Mouse (Mus musculus) lung, embryonic 15.5 days (tissue): ENCODE measurements at regions not wholly inside any gene's neighbourhood (a gene's known extent, or its start where the extent isn't known, plus 50 kb on each side); places are given as distances from the start of the nearest gene placed in this dataset.

Source experiments
- ATAC-seq: fragments of 200-750 bp; cut with Nextera tagmentation; 2 replicates; pipeline ENCODE4 v1.8.0; 2017; ENCODE audit warnings: moderate number of reproducible peaks, borderline replicate concordance; ENCODE audit not compliant: low FRiP score, low TSS enrichment; ENCODE audit errors: extremely low read depth
- H3K27ac ChIP-seq: fragments of 300-500 bp; sonication (generic); 2 replicates; pipeline ENCODE4 v1.5.1; 2015; ENCODE audit warnings: moderate library complexity, mild to moderate bottlenecking, inconsistent platforms
- H3K27me3 ChIP-seq: fragments of 300-500 bp; sonication (generic); 2 replicates; pipeline ENCODE4 v1.6.1; 2015; ENCODE audit warnings: inconsistent platforms
- H3K36me3 ChIP-seq: fragments of 300-500 bp; sonication (generic); 2 replicates; pipeline ENCODE4 v1.6.1; 2015; ENCODE audit warnings: inconsistent platforms
- H3K4me1 ChIP-seq: fragments of 300-500 bp; sonication (generic); 2 replicates; pipeline ENCODE4 v1.6.1; 2015; ENCODE audit warnings: inconsistent platforms
- H3K4me2 ChIP-seq: fragments of 300-500 bp; sonication (generic); 2 replicates; pipeline ENCODE4 v1.6.1; 2015; ENCODE audit warnings: inconsistent platforms, mild to moderate bottlenecking, moderate library complexity
- H3K4me3 ChIP-seq: fragments of 300-500 bp; sonication (generic); 2 replicates; pipeline ENCODE4 v1.5.1; 2015; ENCODE audit warnings: mild to moderate bottlenecking, inconsistent platforms
- H3K9ac ChIP-seq: fragments of 300-500 bp; sonication (generic); 2 replicates; pipeline ENCODE4 v1.6.1; 2015; ENCODE audit warnings: inconsistent platforms
- H3K9me3 ChIP-seq: fragments of 300-500 bp; sonication (generic); 2 replicates; pipeline ENCODE4 v1.6.1; 2016; ENCODE audit warnings: inconsistent platforms
- WGBS: fragments of 180-500 bp; shearing (Covaris S2); methylation state at CpG from one replicate; pipeline ENCODE4 v1.1.7; 2015; 5-methylcytosine and 5-hydroxymethylcytosine counted together

DNA sequence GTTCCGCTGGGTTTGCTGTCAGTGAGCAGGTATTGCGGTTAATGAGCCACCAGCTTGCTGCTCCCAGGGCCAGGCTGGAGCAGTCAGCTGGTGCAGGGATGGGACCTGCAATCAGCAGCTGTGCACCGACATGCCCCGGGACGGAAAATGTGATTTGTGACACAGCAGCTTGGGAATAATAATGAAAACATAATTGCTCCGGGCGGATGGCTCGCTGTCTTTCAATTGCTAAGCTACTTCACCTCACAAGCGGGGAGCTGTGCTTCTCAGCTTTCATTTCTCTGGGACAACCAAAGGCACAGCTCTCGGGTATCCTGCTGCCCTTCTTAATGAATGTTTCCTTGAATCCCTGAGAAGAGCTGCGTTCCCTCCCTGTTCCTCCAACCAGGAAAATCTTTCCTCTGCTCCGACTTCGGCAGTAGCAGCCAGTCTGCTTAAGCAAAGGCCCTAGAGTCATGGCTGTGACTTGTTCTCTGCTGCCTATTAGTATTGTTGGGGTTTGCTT lies 235.3 kb upstream of the A1bg start:
- Histone ChIP-seq H3K9me3 (no peaks in the 10 kb centered on the region), H3K4me3 (peak overlapping the region; percentile 41), H3K36me3 (no peaks in the 10 kb centered on the region), H3K9ac (peak overlapping the region; percentile 39), H3K4me1 (0 out of 2 replicates have a peak, but pooled peaks cover 14% of the 10 kb centered on the region), H3K27ac (peak overlapping the region; percentile 25; the same call in 1 of the 2 replicates), H3K27me3 (no peaks in the 10 kb centered on the region), H3K4me2 (peak overlapping the region; percentile 66)
- WGBS, result 25% methylated on average over 13 of the region's 13 CpGs
- no peak for ATAC-seq

DNA sequence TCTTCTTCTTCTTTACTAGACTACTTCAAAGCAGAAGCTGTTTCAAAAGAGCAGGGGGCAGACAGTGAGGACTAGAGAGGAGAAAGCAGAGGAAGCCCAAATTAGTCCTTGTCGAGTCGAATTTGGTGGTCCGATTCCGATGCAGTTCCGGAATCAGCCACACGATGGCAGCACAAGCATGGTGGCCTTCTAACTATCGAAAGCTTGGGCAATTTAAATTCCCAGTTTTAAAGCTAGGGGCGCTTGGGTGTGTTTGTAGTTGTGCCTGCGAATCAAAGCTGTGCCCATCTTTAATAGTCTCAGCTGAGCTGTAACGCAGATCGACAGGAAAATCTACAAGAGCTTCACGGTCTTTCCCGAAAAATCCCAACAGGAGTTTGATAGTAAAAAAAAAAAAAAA lies 234.7 kb upstream of the A1bg start:
- ATAC-seq, result no peak
- Histone ChIP-seq H3K4me3 (peak overlapping the region; percentile 41), H3K4me1 (0 out of 2 replicates have a peak, but pooled peaks cover 14% of the 10 kb centered on the region), H3K4me2 (peak overlapping the region; percentile 66), H3K36me3 (no peaks in the 10 kb centered on the region), H3K9me3 (no peaks in the 10 kb centered on the region), H3K27ac (no peak overlapping the region; the same call in 1 of the 2 replicates), H3K9ac (no peak overlapping the region; the same call in 1 of the 2 replicates), H3K27me3 (no peaks in the 10 kb centered on the region)
- WGBS, result 1% methylated on average over 13 of the region's 13 CpGs

DNA sequence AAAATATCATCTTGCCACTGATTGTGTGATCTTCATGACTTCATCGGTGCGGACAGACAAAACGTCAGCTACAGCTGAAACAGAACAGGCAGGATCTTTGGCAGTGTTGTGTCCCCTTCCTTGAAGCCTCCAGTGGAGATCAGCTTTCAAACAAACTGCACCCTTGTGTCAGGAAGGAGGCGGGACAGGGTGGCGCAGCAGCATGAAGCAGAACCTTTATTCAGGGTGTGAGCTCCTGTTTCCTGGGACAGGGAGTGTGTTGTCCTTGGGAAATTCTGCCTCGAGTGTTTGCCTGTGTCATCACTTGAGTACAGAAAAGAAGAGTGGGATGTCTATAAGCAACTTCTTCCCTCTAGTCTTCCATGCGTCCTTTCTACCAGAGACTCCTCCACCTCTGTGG lies 232.7 kb upstream of the A1bg start:
- Histone ChIP-seq H3K9me3 (no peaks in the 10 kb centered on the region), H3K4me1 (0 out of 2 replicates have a peak, but pooled peaks cover 9% of the 10 kb centered on the region), H3K4me2 (no peak overlapping the region), H3K27me3 (no peaks in the 10 kb centered on the region), H3K27ac (no peak overlapping the region), H3K9ac (no peak overlapping the region), H3K4me3 (no peak overlapping the region), H3K36me3 (no peaks in the 10 kb centered on the region)
- ATAC-seq, result no peak
- WGBS, result 45% methylated on average over 7 of the region's 7 CpGs

DNA sequence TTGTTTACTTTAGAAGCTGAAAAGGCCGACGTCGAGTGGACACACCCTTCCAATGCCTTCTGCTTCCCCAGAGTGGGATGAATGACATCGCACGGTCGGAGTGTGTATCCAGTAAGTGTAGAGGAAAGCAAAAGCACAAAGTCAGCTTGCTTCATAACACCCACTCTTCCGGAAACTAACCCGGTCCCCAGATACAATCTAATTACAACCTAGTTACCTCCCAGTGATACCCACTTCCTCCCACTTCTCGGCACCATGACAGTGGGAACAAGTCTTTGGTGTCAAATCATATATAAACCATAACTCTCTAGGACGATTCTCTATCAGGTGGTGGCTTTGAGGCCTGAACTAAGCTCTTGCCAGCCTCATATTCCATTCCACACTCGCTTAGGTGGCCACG lies 231.4 kb upstream of the A1bg start:
- 69% methylated on average over 12 of the region's 12 CpGs for WGBS
- H3K27me3 ChIP-seq, result no peaks in the 10 kb centered on the region
- no peak for ATAC-seq

DNA sequence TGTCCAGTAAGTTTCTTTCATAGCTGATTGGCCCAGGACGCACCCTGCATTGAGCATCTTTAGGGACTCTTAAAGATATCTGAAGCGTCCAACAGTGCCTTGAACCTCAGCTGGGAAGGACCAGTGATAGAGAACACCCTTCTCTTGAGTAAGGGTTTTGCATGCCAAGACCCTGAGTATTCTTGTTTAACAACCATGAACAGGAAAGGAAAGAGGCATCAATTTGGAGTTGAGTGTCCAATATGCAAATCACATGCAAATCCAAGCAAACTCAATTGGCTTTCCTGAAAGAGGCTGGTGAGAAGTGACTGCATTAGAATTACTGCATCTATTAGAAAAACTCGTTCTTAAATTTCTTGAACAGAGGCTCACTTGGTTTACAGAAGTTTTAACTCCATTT lies 220.0 kb upstream of the A1bg start:
- no peaks in the 10 kb centered on the region for H3K9me3 ChIP-seq
- no peak for ATAC-seq
- WGBS, result 65% methylated on average over 3 of the region's 3 CpGs
- no peak overlapping the region for H3K4me2 ChIP-seq
- no peak overlapping the region for H3K4me3 ChIP-seq
- no peak overlapping the region for H3K9ac ChIP-seq
- H3K27ac ChIP-seq, result no peak overlapping the region
- H3K27me3 ChIP-seq, result no peaks in the 10 kb centered on the region
- no peaks in the 10 kb centered on the region for H3K36me3 ChIP-seq
- H3K4me1 ChIP-seq, result no peaks in the 10 kb centered on the region

More for the DNA sequence above, 231.4 kb upstream of the A1bg start:
- H3K36me3 ChIP-seq, result no peaks in the 10 kb centered on the region
- H3K4me3 ChIP-seq, result no peak overlapping the region
- H3K27ac ChIP-seq, result no peak overlapping the region
- H3K4me2 ChIP-seq, result no peak overlapping the region
- 0 out of 2 replicates have a peak, but pooled peaks cover 9% of the 10 kb centered on the region for H3K4me1 ChIP-seq
- H3K9ac ChIP-seq, result no peak overlapping the region
- H3K9me3 ChIP-seq, result no peaks in the 10 kb centered on the region

DNA sequence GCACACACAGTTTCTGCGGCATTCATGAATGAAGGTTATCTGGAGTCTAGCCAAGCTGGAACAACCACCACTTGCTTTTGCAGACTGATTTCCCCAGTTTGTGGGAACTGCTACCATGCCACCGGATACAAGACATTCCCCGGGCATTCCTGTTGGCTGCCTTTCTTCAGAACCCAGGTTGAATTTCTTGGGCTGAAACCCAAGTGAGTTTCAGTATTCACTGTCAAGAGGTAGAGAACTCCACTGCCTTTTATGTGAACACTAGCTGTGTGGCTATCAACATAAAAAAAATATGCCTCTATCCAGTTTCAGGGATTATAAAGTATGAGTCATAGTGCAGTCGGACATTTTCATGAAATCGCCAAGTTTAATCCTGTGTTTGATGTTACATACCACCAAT lies 216.3 kb upstream of the A1bg start:
- H3K9me3 ChIP-seq, result no peaks in the 10 kb centered on the region
- no peaks in the 10 kb centered on the region for H3K4me1 ChIP-seq
- 75% methylated on average over 5 of the region's 5 CpGs for WGBS
- H3K4me2 ChIP-seq, result no peak overlapping the region
- H3K27me3 ChIP-seq, result no peaks in the 10 kb centered on the region
- no peak overlapping the region for H3K4me3 ChIP-seq
- no peaks in the 10 kb centered on the region for H3K36me3 ChIP-seq
- H3K9ac ChIP-seq, result no peak overlapping the region
- no peak for ATAC-seq
- H3K27ac ChIP-seq, result no peak overlapping the region

DNA sequence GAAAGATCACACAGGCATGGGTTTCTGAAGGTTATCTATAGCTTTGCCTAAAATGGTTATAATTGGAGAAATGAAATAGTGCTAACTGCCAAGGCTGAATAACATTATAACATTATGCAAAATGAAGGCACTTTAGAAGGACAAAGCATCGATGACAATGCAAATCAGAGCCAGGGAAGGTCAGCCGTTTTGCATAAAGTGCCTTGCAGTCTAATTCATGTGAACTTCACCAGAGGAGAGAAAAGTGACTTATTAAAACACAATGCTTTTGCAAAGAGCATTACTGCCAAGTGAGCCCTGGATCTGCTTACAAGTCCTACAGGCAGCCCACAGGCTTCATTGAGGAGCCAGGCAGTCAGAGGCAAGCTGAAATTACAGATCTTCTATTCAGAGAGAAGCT lies 214.0 kb upstream of the A1bg start:
- Histone ChIP-seq H3K4me3 (no peak overlapping the region), H3K27me3 (no peaks in the 10 kb centered on the region), H3K4me2 (no peak overlapping the region), H3K4me1 (no peaks in the 10 kb centered on the region), H3K9ac (no peak overlapping the region), H3K27ac (no peak overlapping the region), H3K9me3 (no peaks in the 10 kb centered on the region), H3K36me3 (no peaks in the 10 kb centered on the region)
- no peak for ATAC-seq
- 66% methylated on average over 2 of the region's 2 CpGs for WGBS

DNA sequence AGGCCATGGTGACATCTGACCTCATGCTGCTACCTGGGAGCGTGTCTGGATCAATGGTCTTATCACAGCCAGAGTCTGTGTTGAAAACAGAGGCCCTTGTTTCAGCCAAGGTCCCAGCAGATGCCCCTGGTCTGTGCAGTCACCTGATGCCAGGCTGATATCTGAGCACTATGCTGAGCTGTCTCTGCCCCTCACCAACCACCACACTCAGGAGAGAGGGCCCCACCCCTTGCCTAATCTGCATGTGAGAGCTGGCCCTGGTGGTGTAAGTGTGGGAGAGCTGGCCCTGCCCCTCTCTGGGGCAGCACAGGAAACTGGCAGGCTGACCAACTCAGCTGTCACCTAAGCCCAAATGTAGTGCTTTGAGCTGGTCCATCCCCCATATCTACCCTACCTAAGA lies 210.5 kb upstream of the A1bg start:
- Histone ChIP-seq H3K4me1 (no peaks in the 10 kb centered on the region), H3K4me2 (no peak overlapping the region), H3K9ac (no peak overlapping the region), H3K9me3 (no peaks in the 10 kb centered on the region), H3K27me3 (no peaks in the 10 kb centered on the region), H3K36me3 (no peaks in the 10 kb centered on the region), H3K27ac (no peak overlapping the region), H3K4me3 (no peak overlapping the region)
- no peak for ATAC-seq
- WGBS, result 69% methylated on average over 1 of the region's 1 CpGs

DNA sequence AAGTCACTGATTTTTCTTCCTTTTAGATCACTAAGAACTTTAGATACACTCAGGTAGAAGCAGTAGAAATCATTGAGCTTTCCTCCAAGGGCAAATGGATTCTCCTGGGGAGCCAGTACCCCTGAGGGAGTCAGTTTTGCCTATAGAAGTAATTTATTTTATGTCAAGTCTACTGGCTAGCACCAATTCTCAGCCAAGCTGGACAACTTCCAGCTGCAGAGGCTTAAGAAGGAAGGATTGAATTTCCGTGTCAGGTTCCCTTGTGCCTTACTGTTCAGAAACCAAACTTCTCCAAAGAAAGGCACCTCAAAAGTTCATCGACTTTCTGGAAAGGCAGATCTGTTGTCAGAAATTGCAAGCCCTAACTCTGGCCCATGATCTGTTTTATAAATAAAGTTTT lies 205.2 kb upstream of the A1bg start:
- 57% methylated on average over 2 of the region's 2 CpGs for WGBS
- no peak overlapping the region for H3K27ac ChIP-seq
- no peaks in the 10 kb centered on the region for H3K4me1 ChIP-seq
- H3K27me3 ChIP-seq, result no peaks in the 10 kb centered on the region
- H3K4me2 ChIP-seq, result no peak overlapping the region
- H3K36me3 ChIP-seq, result no peaks in the 10 kb centered on the region
- no peak overlapping the region for H3K9ac ChIP-seq
- ATAC-seq, result no peak
- H3K4me3 ChIP-seq, result no peak overlapping the region
- H3K9me3 ChIP-seq, result no peaks in the 10 kb centered on the region

DNA sequence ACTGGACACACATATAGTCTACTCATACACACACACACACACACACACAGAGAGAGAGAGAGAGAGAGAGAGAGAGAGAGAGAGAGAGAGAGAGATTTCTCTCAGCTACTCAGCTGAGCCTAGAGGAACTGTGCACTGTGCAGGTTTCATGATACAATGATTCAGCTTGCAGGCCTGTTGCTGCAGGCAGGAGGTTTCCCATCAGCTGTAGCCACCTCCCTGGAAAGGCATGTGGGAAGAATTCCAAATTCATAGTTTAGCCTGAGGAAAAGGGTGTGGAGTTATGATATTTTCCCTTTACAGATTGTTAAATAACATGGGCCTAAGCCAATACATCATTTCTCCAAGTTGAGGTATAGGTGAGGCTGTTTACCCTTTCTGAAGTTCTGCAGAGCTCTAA lies 204.3 kb upstream of the A1bg start:
- no peaks in the 10 kb centered on the region for H3K9me3 ChIP-seq
- no peak overlapping the region for H3K4me2 ChIP-seq
- H3K27ac ChIP-seq, result no peak overlapping the region
- H3K27me3 ChIP-seq, result no peaks in the 10 kb centered on the region
- H3K9ac ChIP-seq, result no peak overlapping the region
- no peak for ATAC-seq
- H3K4me1 ChIP-seq, result no peaks in the 10 kb centered on the region
- no peak overlapping the region for H3K4me3 ChIP-seq
- H3K36me3 ChIP-seq, result no peaks in the 10 kb centered on the region

DNA sequence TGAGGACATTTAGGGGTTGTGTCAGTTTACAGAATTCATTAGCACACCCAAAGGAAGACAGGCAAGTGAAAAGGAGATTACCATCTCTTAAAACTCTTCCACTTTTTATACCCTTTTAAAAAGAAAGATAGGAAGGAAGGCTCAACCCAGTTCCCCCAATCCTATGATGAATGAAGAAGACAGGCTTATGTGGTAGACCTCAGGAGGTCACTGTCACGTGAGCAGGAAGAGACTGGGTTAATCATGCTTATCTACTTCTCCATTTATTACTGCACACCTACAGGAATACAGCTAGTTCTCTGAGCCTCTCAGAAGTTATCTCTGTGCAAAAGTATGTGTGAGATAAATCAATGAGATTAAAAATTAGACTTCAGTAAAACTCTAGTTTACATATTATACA lies 194.1 kb upstream of the A1bg start:
- no peak overlapping the region for H3K4me3 ChIP-seq
- H3K4me2 ChIP-seq, result no peak overlapping the region
- H3K9me3 ChIP-seq, result no peaks in the 10 kb centered on the region
- no peaks in the 10 kb centered on the region for H3K36me3 ChIP-seq
- no peak for ATAC-seq
- H3K27me3 ChIP-seq, result no peaks in the 10 kb centered on the region
- H3K4me1 ChIP-seq, result no peaks in the 10 kb centered on the region
- 13% methylated on average over 1 of the region's 1 CpGs for WGBS
- H3K9ac ChIP-seq, result no peak overlapping the region
- no peak overlapping the region for H3K27ac ChIP-seq

DNA sequence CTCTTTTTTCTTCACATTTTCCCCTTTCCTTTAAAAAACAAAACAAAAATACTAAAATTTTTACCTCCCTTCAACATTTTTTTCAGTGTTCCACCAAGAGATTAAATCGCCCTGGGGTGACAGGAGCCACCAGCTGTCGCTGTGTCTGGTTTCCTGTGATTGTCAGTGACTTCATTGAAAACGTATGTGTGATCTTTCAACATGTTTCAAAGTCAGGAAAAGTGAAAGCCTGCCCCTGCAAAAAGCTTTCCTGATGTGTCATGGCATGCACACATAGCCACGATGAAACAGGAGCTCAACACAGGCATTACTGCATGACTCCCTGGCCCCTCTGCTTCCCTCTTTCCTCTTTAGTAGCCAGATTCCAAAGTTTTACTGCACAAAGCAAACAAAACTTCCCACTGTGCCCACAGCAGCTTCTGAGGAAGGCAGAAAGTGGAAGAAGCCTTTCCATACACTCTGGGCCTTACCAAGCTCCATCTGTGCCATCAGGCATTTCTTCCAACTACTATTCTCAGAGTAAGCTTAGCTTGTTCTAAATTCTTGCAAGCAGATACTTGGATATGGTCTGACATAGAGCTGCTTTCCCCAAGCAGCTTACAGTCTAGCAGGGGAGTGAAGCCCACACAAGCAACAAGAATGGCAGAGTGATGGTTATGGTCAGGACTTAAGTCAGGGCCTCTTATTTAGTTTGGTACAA lies 186.8 kb upstream of the A1bg start:
- Histone ChIP-seq H3K36me3 (no peaks in the 10 kb centered on the region), H3K4me3 (no peak overlapping the region), H3K27ac (no peak overlapping the region), H3K4me1 (0 out of 2 replicates have a peak, but pooled peaks cover 9% of the 10 kb centered on the region), H3K4me2 (no peak overlapping the region), H3K27me3 (no peaks in the 10 kb centered on the region), H3K9me3 (no peaks in the 10 kb centered on the region), H3K9ac (no peak overlapping the region)
- WGBS, result 31% methylated on average over 4 of the region's 4 CpGs
- ATAC-seq, result no peak
